Mouse (Mus musculus) liver, adult 2 months (tissue): ENCODE data around the gene Rnls. TPM values are rescaled to one million over a fixed set of nuclear protein-coding genes. Genes with fewer than 3 reads are reported as not detected.

Experiments used
- DNase-seq: peaks from one replicate; pipeline ENCODE4 v3.0.0-alpha.2; 2011; ENCODE audit warnings: low read depth, low spot score; ENCODE audit errors: extremely low read depth
- H3K27ac ChIP-seq: fragments of 200-500 bp; replicated peaks from 2 replicates; pipeline ENCODE4 v1.5.1; 2012; ENCODE audit warnings: low read depth, mild to moderate bottlenecking, control low read depth, inconsistent platforms, low read length; ENCODE audit not compliant: insufficient read depth
- H3K27me3 ChIP-seq: fragments of 200-500 bp; 2 replicates; pipeline ENCODE4 v1.6.1; 2012; ENCODE audit warnings: mild to moderate bottlenecking, moderate library complexity, low read length, inconsistent platforms; ENCODE audit not compliant: control insufficient read depth, insufficient read depth
- H3K36me3 ChIP-seq: fragments of 200-500 bp; 2 replicates; pipeline ENCODE4 v1.6.1; 2012; ENCODE audit warnings: low read length, inconsistent platforms; ENCODE audit not compliant: control insufficient read depth, insufficient read depth
- H3K4me1 ChIP-seq: fragments of 200-500 bp; 2 replicates; pipeline ENCODE4 v1.6.1; 2011; ENCODE audit warnings: low read length; ENCODE audit not compliant: control insufficient read depth, insufficient read depth
- H3K4me3 ChIP-seq: fragments of 200-500 bp; 2 replicates; pipeline ENCODE4 v1.5.1; 2011; ENCODE audit warnings: low read depth, mild to moderate bottlenecking, control low read depth, low read length, moderate library complexity; ENCODE audit not compliant: insufficient read depth
- H3K79me2 ChIP-seq: fragments of 200-500 bp; 2 replicates; pipeline ENCODE4 v1.6.1; 2012; ENCODE audit warnings: inconsistent platforms, mild to moderate bottlenecking, low read length, moderate library complexity; ENCODE audit not compliant: control insufficient read depth, insufficient read depth
- H3K9ac ChIP-seq: fragments of 200-500 bp; 2 replicates; pipeline ENCODE4 v1.6.1; 2012; ENCODE audit warnings: low read depth, mild to moderate bottlenecking, control low read depth, inconsistent platforms, low read length
- CTCF ChIP-seq: fragments of 200-500 bp; IDR thresholded peaks from 2 replicates; pipeline ENCODE4 v1.5.1; 2011; ENCODE audit warnings: low read depth, low read length, control low read depth
- POLR2A ChIP-seq: fragments of 200-500 bp; IDR thresholded peaks from 2 replicates; pipeline ENCODE4 v1.6.1; 2011; ENCODE audit warnings: low read length, control low read depth; ENCODE audit not compliant: insufficient read depth; ENCODE audit errors: extremely low read depth
- WGBS: fragments of 180-500 bp; shearing (Covaris S2); methylation state at CpG from one replicate; pipeline ENCODE4 v1.1.7; 2018; 5-methylcytosine and 5-hydroxymethylcytosine counted together
- polyA plus RNA-seq: library from polyadenylated mRNA; depleted of rRNA; stranded (reverse); fragments of >200 nt; gene quantifications from 2 replicates; pipeline ENCODE4 v1.2.3, GENCODE M21; 2012
- total RNA-seq: library from RNA; depleted of rRNA; stranded (reverse); fragments of >200 nt; gene quantifications from 2 replicates; pipeline ENCODE4 v1.2.3, GENCODE M21; 2014

Rnls gene
- total and polyA plus RNA-seq, 2 experiments: 0.50 to 0.92 TPM

- Histone ChIP-seq H3K4me1 (no peaks in the 10 kb centered on the region), H3K4me3 (no peak overlapping the region), H3K27me3 (no peaks in the 10 kb centered on the region), H3K9ac (no peak overlapping the region), H3K36me3 (no peaks in the 10 kb centered on the region), H3K79me2 (no peaks in the 10 kb centered on the region), H3K27ac (no peak overlapping the region)
- 80% methylated on average over 5 of the region's 5 CpGs for whole genome bisulfite sequencing
- DNase-seq: no peak
- no peak for TF ChIP-seq CTCF
- no peak for TF ChIP-seq POLR2A
Measured at GRCm38 (mm10) chr19:33119947-33120346, 272.1 kb downstream of the Rnls start.

DNA sequence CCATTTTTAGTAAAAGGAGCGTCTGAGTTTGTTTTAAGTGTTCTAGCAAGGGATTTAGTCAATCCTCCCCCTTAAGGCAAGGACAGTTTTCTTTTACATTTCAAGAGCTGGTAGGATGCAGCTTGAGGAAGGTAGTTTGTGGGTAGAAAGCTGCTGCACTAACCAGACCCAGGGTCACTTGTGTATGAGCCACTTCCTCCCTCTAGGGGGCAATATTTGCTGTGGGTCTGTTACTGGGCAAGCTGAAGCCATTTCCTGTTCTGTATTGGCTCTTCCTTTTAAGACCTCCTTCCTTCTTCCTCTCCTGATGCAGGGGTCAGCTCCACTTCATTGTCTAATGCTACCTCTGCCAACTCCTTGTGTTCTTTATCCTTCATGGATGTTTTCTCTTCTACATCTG, 273.2 kb downstream of the Rnls start:
- 78% methylated on average over 1 of the region's 1 CpGs for WGBS
- H3K79me2 ChIP-seq: no peaks in the 10 kb centered on the region
- H3K9ac ChIP-seq: no peak overlapping the region
- H3K4me3 ChIP-seq: no peak overlapping the region
- H3K27me3 ChIP-seq: no peaks in the 10 kb centered on the region
- TF ChIP-seq POLR2A: no peak
- TF ChIP-seq CTCF: peak; percentile 52
- no peak overlapping the region for H3K27ac ChIP-seq
- peak; percentile 42 for DNase-seq
- no peaks in the 10 kb centered on the region for H3K36me3 ChIP-seq
- no peaks in the 10 kb centered on the region for H3K4me1 ChIP-seq

DNA sequence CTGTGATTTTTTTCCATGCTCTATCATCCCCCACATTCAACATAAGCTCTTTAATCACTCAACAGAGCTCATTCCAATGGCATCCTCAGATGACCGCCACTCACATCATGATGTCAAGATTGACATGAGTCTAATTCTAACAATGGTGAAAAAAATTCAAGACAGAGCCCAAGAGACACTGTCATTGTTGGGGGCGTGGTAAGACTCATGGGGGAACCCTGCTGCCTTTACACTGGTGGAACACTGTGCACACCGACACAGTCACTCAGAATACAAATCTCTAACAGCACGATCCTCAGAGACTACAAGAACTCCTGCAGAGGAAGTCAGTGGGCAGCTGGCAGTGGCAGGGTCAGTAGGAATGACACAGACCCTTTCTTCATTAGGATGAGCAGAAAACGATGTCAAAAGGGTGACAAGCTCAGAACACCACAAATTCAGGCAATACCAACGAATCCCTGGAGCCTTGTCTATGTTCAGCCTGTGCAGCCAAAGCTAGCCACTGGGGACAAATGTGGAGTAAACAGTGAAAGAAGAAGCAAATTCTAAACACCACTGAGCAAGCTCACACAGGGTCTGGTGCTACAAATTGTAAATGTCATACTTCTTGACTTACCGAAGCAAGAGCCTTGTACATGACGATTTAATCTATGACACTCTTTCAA, 277.3 kb downstream of the Rnls start:
- H3K4me3 ChIP-seq: no peak overlapping the region
- no peaks in the 10 kb centered on the region for H3K36me3 ChIP-seq
- no peaks in the 10 kb centered on the region for H3K27me3 ChIP-seq
- H3K27ac ChIP-seq: no peak overlapping the region
- H3K79me2 ChIP-seq: no peaks in the 10 kb centered on the region
- TF ChIP-seq POLR2A: no peak
- no peak for TF ChIP-seq CTCF
- WGBS: 91% methylated on average over 8 of the region's 8 CpGs
- no peaks in the 10 kb centered on the region for H3K4me1 ChIP-seq
- DNase-seq: no peak
- H3K9ac ChIP-seq: no peak overlapping the region

DNA sequence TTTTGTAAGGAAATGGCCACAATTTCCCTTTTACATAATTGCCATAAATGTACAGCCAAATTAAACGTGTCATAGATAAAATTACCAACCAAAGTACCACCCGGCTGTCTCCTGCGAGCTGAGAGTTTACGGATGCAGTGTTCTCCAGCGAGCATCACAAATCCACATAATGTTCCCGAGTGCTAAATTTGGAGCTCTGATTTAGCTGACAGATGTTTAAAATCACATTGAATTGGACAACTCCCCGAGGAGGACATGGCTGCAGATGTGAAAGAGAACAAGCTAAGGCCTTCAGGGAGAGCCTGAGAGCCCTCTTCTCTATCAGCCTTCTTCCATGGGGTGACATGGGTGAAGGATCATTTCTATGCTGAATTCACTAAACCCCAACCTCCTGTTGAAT, 278.3 kb downstream of the Rnls start:
- Histone ChIP-seq H3K27me3 (no peaks in the 10 kb centered on the region), H3K36me3 (no peaks in the 10 kb centered on the region), H3K4me1 (no peaks in the 10 kb centered on the region), H3K4me3 (no peak overlapping the region), H3K9ac (no peak overlapping the region), H3K27ac (no peak overlapping the region), H3K79me2 (no peaks in the 10 kb centered on the region)
- no peak for DNase-seq
- TF ChIP-seq POLR2A (no peak), CTCF (no peak)
- WGBS: 75% methylated on average over 7 of the region's 7 CpGs

DNA sequence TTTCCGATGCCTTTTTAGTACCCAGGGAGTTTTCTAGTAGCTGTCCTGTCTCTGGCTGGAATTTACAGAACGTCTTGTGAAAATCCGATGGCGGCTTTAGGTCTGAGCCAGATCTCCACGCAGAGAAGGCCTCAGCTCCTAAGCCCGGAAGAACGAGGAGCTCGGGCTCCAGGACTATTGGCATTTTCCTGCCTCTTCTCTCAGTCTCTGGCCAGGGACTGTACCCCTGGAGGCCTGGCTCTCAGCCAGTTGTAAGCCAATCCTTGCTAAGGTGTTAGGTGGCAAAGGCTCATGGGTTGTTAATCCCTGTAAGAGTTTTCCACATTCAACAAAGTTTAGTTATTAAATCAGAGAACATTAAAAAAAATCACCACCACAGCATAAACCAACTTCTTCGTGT, 281.7 kb downstream of the Rnls start:
- H3K9ac ChIP-seq: no peak overlapping the region
- no peak for DNase-seq
- WGBS: 92% methylated on average over 9 of the region's 9 CpGs

DNA sequence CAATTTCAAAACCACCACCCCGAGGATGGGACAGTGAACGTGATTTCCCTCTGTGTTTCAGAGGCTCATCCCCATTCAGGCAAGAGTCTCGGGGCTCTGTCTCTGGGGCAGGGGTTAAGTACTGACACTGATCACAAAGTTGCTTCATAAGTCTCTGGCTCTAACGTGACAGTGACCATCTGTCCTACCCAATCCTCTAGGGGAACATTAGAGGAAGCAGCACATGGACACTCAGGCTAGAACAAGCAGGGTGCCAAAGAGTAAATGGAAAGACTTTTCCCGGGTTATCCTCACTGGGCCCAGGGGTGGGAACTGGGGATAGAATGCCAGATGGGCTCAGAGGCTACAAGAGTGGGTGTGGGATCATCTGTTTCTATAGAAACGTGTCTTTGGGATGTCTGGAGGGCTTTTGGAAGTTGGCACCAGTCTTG, 282.1 kb downstream of the Rnls start:
- no peak overlapping the region for H3K27ac ChIP-seq
- DNase-seq: no peak

More for the DNA sequence above, 281.7 kb downstream of the Rnls start:
- H3K36me3 ChIP-seq: no peaks in the 10 kb centered on the region
- no peaks in the 10 kb centered on the region for H3K4me1 ChIP-seq
- H3K4me3 ChIP-seq: no peak overlapping the region
- no peak overlapping the region for H3K27ac ChIP-seq
- H3K79me2 ChIP-seq: no peaks in the 10 kb centered on the region
- no peaks in the 10 kb centered on the region for H3K27me3 ChIP-seq
- TF ChIP-seq CTCF (no peak), POLR2A (no peak)

More for the DNA sequence above, 282.1 kb downstream of the Rnls start:
- H3K27me3 ChIP-seq: no peaks in the 10 kb centered on the region
- 68% methylated on average over 6 of the region's 6 CpGs for WGBS
- no peaks in the 10 kb centered on the region for H3K36me3 ChIP-seq
- TF ChIP-seq CTCF: no peak
- TF ChIP-seq POLR2A: no peak
- H3K79me2 ChIP-seq: no peaks in the 10 kb centered on the region
- no peak overlapping the region for H3K9ac ChIP-seq
- H3K4me3 ChIP-seq: no peak overlapping the region
- no peaks in the 10 kb centered on the region for H3K4me1 ChIP-seq
